Mouse (Mus musculus) c-Kit-positive CD71-positive TER-119-positive erythroid progenitor cells, embryonic 14.5 days (primary cell): ENCODE results near the gene Foxo4.

Experiments
- DNase-seq: peaks from one replicate; pipeline ENCODE4 v3.0.0-alpha.2; 2013; ENCODE audit warnings: low spot score

The Foxo4 gene

DNA sequence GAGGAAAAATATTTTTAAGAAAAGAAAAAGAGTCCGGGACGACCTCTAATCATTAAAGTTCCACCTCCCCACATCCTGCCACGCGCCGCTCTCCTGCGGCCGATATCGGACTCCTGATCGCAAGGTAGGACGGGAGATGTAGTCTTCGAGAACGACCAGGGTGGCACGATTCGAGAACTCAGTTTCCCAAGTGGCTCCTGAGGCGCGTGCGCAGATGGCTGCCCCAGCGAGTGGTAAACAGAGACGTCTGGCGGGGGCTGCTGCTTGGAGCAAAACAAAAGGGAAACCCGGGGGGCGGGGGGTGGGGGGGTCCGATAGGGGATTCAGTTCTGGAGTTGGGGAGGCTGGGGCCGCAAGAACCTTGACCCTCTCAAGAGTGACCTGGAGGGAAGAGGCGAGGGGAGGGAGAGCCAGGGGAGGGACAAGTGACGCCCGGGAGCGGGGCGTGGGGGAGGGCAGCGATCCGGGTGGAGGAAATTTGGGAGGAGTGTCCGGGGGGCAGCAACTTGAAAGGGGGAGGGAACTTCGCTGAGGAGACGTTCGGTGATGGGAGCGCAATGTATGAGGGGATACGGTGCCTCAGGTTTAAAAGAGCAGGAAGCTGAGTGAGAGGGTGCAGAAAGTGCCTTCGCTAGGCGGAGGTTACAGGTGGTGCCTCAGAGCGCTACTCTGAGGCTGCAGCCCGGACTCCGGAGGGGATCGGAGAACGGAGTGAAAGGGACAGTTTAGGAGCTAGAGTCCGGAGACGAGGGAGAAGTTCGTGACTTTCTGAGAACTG is at the start of gene Foxo4:
Foxo4 (plus strand) TSS at position 577 of the 778 bp plus-strand sequence.
- peak; percentile 82 for DNase-seq

DNA sequence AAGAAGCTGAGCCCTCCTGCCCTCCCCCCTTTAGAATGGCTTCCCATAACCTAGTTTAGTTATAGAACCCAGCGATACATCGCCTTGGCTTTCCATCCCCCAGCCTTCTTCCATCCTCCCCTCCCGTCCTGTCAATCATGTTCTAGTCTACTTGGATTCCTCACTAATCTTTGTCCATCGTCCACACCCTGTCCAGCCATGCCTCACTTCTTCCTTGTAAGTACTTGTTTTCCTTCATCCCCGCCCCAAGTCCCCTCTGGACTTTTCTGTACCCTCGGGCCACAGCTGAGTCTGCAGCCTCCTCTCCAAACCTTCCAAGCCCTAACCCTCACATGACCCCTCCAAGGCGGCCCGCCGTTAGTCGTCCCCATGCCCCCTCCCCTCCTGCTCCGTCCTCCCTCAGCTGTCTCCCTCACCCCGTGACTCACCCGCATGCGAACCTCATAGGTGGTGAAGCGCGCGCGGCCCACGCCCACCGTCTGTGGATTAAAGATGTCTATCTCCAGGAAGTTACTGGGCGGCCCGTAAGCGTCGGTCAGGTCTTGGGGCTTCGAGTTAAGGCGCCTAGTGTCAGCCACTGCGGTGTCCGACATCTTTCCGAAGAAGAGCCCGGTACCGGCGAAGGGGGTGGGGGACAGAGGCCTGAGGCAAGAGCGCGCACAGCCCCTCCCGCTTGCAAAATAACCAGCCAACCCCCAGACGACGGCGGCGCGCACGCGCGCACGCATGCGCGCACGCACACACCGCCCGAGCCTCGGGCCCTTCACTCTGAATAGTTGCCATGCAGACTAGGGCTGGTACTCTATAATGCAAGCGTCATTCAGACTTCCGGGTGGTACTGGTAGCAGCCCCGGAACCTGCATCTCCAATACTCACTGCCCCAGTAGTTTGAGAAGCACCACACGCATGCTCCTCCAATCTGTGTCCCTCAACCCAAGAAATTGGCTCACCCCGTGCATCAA is 32.2 kb upstream of the Foxo4 start, which contains the start of gene Snx12:
Snx12 (minus strand) TSS at position 730 of the 962 bp plus-strand sequence.
- peak; percentile 67 for DNase-seq

DNA sequence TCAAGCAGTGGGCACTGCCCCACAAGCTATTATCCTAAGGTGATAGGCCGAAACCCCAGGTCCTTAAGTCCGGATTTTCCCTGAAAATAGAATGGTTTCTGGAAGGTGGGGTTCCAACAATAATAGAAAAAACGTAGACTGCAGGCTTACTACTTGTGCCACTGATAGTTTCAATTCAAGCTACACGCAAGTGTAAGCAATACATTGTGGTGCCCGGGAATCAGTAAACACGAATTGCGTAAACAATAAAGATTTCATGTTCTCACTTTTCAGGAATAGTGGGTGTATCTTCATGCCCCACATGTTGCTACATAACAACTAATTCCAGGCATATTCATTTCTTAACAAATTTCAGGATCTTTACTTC is 31.5 kb upstream of the Foxo4 start:
- DNase-seq: no peak

DNA sequence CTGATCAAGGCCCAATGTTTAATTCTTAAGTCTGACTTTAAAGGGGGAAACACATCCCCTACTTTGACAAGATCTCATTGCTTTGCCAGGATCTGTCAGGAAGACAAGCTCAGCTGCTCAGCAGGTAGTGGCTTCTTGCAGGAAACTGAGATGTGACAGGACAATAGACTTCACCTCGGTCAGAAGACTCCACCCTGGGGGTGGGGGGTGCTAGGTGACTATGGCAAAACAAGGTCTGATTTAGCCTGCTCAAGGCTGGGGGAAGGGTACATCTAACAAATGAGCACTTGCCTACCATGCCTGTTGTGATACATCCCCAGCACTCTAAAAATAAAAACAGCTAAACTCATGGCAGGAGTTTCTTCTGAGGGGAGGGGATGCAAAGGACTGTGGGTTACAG is 9.3 kb upstream of the Foxo4 start:
- no peak for DNase-seq

DNA sequence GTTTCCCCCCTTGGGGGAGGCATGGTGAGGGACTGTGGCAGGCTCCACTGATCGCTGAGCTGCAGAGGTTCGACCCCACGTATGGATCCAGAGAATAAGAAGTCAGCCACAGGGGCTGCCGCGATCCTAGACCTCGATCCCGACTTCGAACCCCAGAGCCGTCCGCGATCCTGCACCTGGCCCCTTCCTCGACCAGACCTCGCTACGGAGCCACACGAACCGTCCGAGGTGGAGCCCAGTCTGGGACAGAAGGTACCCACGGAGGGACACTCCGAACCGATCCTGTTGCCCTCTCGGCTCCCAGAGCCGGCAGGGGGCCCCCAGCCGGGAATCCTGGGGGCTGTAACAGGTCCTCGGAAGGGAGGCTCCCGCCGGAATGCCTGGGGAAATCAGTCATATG is 412 bp downstream of the Foxo4 start:
- no peak for DNase-seq

DNA sequence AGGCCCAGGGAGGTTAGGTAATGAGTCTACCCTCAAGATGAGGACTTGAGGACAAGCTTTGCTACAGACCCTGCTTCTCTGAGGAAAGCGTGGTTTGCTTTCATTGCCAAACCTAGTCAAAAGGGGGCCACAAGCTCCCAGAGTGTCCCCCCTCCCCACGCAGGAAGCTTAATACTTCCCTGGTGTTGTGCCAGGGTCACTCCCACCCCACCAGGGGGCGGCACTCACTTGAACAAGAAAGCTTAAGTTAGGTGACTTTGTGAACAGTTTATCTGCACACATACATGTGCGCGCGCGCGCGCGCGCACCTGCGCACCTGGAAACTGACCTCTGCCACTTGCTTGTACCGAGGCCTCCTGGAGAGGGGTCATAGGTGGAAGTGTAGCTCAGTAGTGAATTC is 2.3 kb downstream of the Foxo4 start:
- no peak for DNase-seq

DNA sequence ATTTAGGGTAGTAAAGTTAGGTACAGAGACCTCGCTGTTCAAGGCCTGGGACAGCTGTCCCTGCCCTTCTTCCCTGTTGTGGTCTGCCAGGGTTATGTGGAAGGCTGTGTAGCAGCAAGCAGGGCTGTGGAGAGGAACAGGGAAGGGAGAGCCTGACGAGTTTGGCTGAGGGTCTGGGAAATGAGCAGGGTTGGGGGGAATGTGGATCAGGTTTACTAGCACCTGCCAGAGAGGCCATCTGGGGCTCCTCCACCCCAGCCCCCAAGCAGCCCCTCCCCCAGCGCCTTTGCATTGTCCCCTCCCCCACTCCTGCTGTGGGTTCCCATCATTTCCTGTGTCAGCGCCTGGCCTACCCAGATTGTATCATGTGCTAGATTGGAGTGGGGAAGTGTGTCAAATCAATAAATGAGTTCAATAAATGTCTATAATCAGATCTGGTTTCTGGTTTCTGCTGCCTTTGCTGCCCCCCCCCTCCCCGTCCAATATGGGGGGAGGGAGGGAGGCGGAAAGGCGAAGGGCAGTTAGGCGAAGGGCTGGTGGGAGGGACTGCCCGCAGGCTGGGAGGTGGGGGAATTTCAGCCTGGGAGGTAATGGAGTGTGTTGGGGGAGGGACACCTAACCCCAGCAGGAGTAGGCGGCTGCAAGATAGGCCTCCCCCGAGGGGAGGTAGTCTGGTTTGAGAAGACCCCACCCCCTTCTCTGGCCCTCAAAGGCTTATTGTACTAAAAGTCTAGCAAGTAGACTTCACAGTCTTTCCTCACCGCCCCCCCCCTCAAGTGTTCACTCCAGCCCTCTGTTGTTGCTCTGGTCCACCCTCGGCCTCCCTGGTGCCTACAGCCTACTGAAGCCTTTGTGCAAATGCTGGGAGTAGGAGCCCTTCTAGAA is 6.4 kb downstream of the Foxo4 start:
- no peak for DNase-seq

DNA sequence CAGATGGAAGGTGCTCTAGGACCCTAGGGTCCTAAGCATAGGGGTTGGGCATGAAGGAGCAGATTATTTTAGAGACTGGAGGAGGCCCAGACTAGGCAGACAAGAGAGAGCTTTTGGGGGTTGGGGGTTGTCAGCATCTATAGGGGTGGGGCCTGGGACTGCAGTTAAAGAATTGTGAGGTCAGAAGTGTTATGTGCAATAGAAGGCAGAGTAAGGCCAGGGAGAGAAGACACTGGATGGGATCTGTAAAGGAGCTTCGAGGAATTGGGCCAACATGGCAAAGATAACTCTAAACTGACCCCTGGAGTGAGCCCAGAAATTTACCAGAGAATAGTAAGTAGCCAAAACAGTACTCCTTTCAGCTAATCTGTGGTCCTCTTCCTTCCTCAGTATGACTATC is 9.6 kb downstream of the Foxo4 start, which contains the start of gene Gm614:
Gm614 (minus strand) TSS at position 101 of the 400 bp plus-strand sequence.
- no peak for DNase-seq

DNA sequence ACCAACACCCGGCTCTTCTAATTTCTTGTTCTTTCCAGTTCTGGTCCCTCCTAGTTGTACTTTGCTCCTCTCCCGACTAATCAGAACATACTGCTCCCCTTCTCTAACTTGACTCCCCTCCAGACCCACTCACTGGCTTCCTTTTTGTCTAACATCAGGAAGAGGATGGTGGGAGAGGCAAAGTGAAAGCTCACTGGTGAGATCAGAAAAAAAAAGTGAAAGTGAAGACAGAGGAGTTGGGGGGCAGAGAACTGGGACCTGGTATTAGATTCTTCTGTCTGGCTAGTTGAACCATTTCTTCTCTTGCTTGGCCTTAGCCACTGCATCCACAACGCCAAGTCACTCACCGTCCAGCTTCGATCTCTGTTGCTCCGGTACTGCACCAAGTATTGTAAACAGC is 12.3 kb downstream of the Foxo4 start:
- no peak for DNase-seq

DNA sequence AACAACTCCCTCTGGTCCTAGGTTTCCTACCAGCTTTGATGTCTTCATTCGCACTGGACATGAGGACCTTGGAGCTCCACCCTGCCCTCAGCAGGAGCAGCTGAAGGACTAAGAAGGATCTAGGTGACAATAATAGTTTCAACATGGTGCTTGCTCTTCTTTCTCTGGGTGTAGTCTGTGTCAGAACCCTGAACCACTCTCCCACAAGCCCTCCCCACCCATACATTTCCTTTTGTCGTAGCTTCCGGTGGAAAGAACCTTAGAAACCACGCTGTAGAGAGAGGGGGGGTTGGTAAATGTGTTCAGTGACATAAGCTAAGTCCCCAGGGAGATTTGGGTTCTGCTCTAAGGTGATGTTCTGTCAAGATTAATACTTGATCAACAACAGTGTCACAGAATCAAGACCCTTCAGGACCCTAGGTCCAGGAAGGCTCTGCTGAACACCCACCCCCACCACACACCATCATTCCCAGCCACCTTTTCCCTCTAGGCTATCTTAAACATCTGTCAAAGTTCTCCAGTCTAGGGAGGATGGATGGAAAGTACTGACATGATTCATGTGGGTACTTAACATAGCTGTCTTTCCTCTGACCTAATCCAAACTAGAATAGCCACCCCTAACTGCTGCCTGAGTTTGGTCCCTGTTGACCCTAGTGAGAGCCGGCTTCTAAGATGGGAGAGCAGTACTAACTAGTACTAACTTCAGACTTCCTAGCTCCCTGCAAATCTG is 13.9 kb downstream of the Foxo4 start, which contains the start of gene Il2rg:
Il2rg (minus strand) TSS at position 231 of the 730 bp plus-strand sequence.
- DNase-seq: no peak

DNA sequence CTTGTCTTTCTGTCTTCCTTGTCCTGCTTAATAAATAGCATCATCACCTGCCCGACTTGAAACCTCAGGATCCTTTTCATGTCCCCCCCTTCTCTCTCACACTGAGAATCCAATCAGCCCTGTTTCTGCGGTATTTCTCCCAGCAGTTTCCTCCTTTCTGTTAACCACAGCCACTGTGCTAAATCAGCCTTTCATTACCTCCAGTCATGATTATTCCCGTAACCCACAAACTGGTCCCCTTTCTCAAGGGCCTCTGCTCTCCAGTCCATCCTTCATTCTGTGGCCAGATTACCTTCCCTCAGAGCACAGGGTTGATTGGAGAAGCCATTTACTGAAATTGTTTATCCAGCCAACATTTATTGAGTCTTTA is 14.4 kb downstream of the Foxo4 start, which contains the start of gene Gm20489:
Gm20489 (minus strand) TSS at position 269 of the 370 bp plus-strand sequence.
- DNase-seq: no peak

DNA sequence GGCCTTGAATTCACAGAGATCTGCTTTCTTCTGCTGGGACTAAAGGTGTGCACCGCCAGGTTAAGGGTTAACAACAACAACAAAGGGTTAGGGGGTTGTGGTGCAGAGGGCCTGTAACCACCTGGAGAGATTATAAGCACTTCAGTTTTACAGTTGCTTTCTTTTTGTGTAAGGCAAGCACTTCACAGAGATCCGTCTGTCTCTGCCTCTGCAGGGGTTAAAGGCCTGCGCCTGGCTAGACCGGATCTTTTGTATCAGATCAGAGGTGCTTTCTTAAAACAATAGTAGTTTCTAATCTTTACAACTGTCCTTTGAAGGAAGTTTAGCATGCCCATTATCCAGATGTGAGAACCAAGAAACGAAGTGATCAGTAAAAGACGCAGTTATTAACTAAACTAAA is 19.1 kb downstream of the Foxo4 start:
- no peak for DNase-seq

DNA sequence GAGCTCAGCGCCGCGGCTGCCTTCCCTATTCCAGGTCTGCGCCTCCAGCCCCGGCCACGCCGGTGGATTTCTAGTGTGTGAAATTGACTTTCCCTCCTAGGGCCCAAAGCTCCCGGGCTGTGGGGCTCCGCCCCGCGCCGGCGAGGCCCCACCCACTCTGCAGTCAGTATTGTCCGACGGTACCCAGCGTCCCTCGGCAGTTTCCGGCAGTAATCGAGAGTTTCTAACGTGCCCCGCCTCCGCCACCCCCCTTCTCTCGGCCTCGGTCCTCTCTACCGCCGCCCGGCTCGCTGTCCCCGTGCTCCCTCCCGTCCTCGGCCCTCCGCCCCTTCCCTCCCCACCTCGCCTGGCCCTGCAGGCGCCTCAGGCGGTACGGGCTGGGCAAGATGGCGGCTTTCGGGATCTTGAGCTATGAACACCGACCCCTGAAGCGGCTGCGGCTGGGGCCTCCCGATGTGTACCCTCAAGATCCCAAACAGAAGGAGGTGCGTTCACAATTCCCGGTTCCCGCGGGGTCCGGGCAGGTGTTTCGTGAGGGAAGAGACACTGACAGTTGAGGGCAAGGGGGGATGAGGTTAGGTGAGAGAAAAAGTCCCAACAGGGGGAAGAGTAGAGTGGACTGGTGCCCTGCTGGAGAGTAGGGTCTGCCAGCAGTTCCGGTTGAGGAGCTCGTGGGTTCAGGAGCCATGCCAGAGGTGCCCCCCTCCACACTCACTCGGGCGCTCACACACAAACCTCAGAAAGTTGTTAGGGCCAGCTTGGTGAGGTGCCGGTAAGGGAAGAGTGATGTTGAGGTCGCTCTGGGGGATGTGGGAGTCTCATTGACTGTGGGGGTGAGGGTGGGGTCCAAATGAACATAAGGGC is 19.8 kb downstream of the Foxo4 start, which contains the start of gene Med12:
Med12 (plus strand) TSS at position 156 of the 864 bp plus-strand sequence.
- peak; percentile 86 for DNase-seq

DNA sequence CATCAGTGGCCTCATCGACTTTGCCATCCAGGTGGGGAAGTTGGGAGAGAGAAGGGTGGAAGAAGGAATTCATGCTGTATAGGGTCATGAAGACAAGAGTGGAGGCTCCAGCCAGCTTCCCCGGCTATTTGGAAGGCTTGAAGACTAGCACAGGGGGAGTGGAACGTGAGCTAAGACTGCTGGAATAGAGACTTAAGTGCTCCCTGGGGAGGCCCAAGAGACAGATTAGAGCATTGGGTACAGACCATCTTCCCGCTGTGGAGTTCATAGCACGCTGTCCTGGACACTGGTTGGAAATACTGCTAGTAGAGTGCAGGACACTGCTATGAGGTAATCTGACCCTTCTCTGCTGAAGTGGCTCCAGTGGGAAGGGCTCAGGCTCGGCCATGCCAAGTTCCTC is 28.5 kb downstream of the Foxo4 start:
- DNase-seq: no peak

DNA sequence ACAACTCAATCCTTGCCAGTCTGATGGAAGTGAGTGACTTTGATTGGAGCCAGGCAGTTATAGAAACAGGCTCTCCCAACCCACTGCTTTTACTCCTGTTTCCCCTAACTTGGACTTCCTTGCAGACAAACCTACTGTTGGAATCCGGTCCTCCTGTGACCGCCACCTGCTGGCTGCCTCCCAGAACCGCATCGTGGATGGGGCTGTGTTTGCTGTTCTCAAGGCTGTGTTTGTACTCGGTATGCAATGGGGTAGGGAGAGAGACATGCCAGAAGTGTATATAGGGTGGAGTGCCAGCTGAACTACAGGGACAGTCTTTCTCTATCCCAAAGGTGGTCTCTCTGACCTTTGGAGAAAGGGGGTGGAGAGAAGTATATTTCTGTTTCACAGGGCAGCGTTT is 31.2 kb downstream of the Foxo4 start:
- peak; percentile 56 for DNase-seq

DNA sequence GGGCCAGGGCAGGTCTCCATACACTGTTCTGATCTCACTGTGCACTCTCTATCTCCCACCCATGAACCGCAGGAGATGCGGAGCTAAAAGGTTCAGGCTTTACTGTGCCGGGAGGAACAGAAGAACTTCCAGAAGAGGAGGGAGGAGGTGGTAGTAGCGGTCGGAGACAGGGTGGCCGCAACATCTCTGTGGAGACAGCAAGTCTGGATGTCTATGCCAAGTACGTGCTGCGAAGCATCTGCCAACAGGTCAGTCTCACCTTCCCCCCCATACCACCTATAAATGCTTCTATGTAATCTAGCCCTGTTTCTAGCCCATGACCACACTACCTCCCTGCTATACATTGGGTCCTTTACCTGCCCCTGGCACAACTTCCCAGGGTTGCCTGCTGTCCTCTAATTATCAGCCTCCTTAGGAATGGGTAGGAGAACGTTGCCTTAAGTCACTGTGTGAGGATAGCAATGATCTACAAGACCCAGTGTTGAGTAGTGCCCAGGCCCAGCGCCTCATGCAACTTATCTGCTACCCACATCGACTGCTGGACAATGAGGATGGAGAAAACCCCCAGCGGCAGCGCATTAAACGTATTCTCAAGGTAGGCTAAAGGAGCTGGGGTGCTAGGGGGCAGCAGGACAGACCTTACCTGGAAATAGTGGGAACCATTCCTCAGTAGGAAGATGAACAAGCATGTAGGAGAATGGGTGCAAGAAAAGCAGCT is 31.8 kb downstream of the Foxo4 start:
- DNase-seq: no peak

DNA sequence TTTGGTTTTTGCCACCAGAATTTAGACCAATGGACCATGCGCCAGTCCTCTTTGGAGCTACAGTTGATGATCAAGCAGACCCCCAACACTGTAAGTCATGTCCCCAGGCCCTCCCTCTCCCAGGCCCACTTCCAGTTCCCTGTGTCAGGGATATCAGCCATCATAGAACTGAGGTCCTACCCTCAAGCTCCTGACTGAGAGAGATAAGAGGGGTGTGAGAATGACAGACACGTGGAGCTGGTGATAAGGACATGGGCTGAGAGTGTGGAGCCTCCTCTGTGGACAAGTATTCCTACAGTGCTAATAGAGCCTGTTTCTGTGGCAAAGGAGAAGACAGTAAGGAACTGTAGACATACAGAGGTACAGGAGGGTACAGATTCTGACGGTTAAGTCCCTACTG is 33.2 kb downstream of the Foxo4 start:
- peak; percentile 81 for DNase-seq

DNA sequence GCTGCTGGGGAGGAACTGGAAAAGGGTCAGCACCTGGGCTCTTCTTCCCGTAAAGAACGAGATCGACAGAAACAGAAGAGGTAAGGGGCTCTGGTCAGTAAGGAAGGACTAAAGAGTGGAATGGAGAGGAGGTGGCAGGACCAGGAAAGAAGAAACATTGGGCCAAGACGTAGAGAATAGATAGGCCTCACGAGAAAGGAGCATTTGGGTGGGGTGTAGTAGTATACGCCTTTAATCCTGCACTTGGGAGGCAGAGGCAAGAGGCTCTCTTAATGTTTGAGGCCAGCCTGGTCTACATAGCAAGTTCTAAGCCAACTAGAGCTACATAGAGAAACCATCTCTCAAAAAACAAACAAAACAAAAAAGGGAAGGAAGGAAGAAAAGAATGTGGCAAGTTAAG is 34.1 kb downstream of the Foxo4 start:
- no peak for DNase-seq

DNA sequence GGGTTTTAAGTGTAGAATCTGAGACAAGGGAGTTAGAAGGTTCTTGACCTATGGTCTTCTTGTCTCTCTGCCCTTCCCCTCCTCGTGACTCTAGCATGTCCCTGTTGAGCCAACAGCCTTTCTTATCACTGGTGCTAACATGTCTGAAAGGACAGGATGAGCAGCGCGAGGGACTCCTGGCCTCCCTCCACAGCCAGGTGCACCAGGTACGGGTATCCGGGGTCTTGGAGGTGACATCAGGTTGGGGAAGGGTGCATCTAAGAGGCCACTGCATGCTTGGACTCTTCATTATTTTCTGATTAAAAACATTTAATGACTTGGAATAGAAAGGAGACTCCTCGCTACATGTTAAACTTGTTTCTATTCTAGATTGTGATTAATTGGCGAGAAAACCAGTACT is 34.7 kb downstream of the Foxo4 start:
- no peak for DNase-seq
